Mouse (Mus musculus): ENCODE data around the gene Ciao2b. TPM values are rescaled to one million over a fixed set of nuclear protein-coding genes. Genes with fewer than 3 reads are reported as not detected.

Gene Ciao2b
- total and polyA plus RNA-seq, 3 experiments, result 78.7 to 110 TPM; not detected in 1

DNA sequence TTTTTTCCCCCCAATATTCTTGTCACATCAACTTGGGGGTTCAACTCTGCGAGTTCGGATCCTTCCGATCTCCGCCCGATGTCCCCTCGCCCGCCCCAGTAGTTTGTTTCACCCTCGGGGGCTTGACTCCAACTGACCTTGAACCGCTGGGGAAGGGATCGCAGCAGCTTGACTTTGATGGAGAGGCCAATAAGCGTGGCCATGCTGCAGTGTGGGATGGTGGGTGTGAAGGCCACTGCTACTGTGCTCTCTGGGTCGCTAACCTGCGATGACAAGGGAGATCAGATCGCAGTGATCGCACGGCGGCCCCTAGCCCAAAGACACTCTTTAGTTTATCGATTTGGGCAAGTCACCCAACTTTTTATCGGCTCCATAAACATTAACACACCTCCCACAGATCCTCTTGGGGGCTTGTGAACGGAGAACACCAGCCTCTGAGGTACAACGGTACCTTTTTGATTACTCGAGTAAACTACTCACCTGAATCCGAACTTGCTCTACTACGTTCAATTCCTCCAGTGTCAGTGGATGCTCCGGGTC is 864 bp downstream of the Ciao2b start:
- peak overlapping the region; percentile 92 for H3K9ac ChIP-seq (ENCODE audit: control insufficient read depth, low read depth, low read length, poor library complexity, severe bottlenecking)
- peaks cover 0 to 18% of the 10 kb centered on the region in 2 experiments; a peak in 2 of 4 replicates for H3K36me3 ChIP-seq (ENCODE audit: control insufficient read depth in 1 of 2, insufficient read depth in 2 of 2, low read length in 2 of 2)
- H3K4me1 ChIP-seq (ENCODE audit: control insufficient read depth in 1 of 2, insufficient read depth in 2 of 2, low read length in 2 of 2), result peaks cover 6 to 19% of the 10 kb centered on the region in 2 experiments
- peaks cover 14% of the 10 kb centered on the region for H3K79me2 ChIP-seq (ENCODE audit: control insufficient read depth, insufficient read depth, low read length, poor library complexity)
- peak overlapping the region; percentile 40; the same call in 1 of the 2 replicates for H3K27ac ChIP-seq (ENCODE audit: control insufficient read depth, low read depth, low read length)
- peak overlapping the region; percentile 66 to 92 for H3K4me3 ChIP-seq (ENCODE audit: control insufficient read depth in 1 of 2, insufficient read depth in 1 of 2, low read depth in 2 of 2, low read length in 2 of 2)
- TF ChIP-seq MAX (IDR thresholded peaks at IDR 0.05; ENCODE audit: low read length) (no peak), TBP (IDR thresholded peaks at IDR 0.05; ENCODE audit: low read depth, low read length) (no peak), USF2 (IDR thresholded peaks at IDR 0.05; ENCODE audit: borderline replicate concordance in 1 of 2, insufficient read depth in 1 of 2, low read depth in 1 of 2, low read length in 2 of 2) (no peak), UBTF (IDR thresholded peaks at IDR 0.05; ENCODE audit: borderline replicate concordance, insufficient read depth, low read depth, low read length) (no peak), ZNF384 (IDR thresholded peaks at IDR 0.05; ENCODE audit: low read depth, low read length) (no peak), MAFK (IDR thresholded peaks at IDR 0.05; ENCODE audit: borderline replicate concordance, low read depth, low read length) (no peak), ZKSCAN1 (IDR thresholded peaks at IDR 0.05; ENCODE audit: low read depth, low read length) (no peak), BHLHE40 (IDR thresholded peaks at IDR 0.05; ENCODE audit: borderline replicate concordance, low read depth, low read length) (no peak), RAD21 (IDR thresholded peaks at IDR 0.05; ENCODE audit: low read depth, low read length) (no peak), JUND (IDR thresholded peaks at IDR 0.05; ENCODE audit: low read depth, low read length) (no peak), EP300 (IDR thresholded peaks at IDR 0.05; ENCODE audit: low read depth in 1 of 2, low read length in 2 of 2) (no peak), TCF12 (IDR thresholded peaks at IDR 0.05; ENCODE audit: low read depth, low read length) (no peak), CHD2 (IDR thresholded peaks at IDR 0.05; ENCODE audit: low read length) (no peak), POLR2AphosphoS5 (IDR thresholded peaks at IDR 0.05; ENCODE audit: borderline replicate concordance, low read depth, low read length) (no peak), TAL1 (IDR thresholded peaks at IDR 0.05; ENCODE audit: low read length) (no peak), MYC (IDR thresholded peaks at IDR 0.05; ENCODE audit: low read depth, low read length) (no peak)
- no peaks in the 10 kb centered on the region for H3K9me3 ChIP-seq (replicated peaks; ENCODE audit: insufficient read depth, low read length)
- no peak for DNase-seq (ENCODE audit: low read depth, low spot score)
- H3K27me3 ChIP-seq (ENCODE audit: control insufficient read depth in 1 of 2, insufficient read depth in 2 of 2, low read length in 2 of 2), result no peaks in the 10 kb centered on the region

DNA sequence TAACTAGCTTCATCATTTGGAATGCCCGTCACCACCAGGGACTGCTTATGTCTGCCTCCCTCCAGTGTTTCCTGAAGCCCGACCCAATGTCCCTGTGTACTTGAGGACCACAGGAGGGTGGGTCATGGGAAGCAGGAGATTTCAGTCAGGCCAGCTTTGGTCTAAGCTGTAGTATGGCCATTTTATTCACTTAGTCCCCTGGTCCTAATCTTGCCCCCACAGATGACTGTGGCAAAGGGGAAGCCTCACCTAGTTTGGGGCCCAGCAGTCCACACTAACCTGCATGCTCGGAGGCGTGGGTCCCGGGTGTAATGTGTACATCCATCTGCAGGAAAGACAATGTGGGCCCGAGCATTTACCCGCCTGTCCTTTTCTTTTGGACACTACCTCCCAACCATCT is 1.5 kb downstream of the Ciao2b start:
- no peak for TF ChIP-seq TAL1 (IDR thresholded peaks at IDR 0.05; ENCODE audit: low read length)
- TF ChIP-seq GABPA (IDR thresholded peaks at IDR 0.05; ENCODE audit: low read depth, low read length), result no peak
- TF ChIP-seq ELF1 (IDR thresholded peaks at IDR 0.05; ENCODE audit: low read depth, low read length), result no peak
- DNase-seq (ENCODE audit: low read depth, low spot score), result no peak

More for the DNA sequence above, 1.5 kb downstream of the Ciao2b start:
- peaks cover 6 to 19% of the 10 kb centered on the region in 2 experiments for H3K4me1 ChIP-seq (ENCODE audit: control insufficient read depth in 1 of 2, insufficient read depth in 2 of 2, low read length in 2 of 2)
- H3K9ac ChIP-seq (ENCODE audit: control insufficient read depth, low read depth, low read length, poor library complexity, severe bottlenecking), result no peak overlapping the region
- H3K79me2 ChIP-seq (ENCODE audit: control insufficient read depth, insufficient read depth, low read length, poor library complexity), result peaks cover 14% of the 10 kb centered on the region
- no peaks in the 10 kb centered on the region for H3K27me3 ChIP-seq (ENCODE audit: control insufficient read depth in 1 of 2, insufficient read depth in 2 of 2, low read length in 2 of 2)
- no peak overlapping the region for H3K27ac ChIP-seq (ENCODE audit: control insufficient read depth, low read depth, low read length)
- H3K4me3 ChIP-seq (ENCODE audit: control insufficient read depth in 1 of 2, insufficient read depth in 1 of 2, low read depth in 2 of 2, low read length in 2 of 2), result peak overlapping the region; percentile 66 to 92; a peak in 2 of 4 replicates
- H3K9me3 ChIP-seq (replicated peaks; ENCODE audit: insufficient read depth, low read length), result no peaks in the 10 kb centered on the region
- peaks cover 0 to 18% of the 10 kb centered on the region in 2 experiments; a peak in 2 of 4 replicates for H3K36me3 ChIP-seq (ENCODE audit: control insufficient read depth in 1 of 2, insufficient read depth in 2 of 2, low read length in 2 of 2)

Measured in MEL (cell line).